Mouse (Mus musculus) forebrain, postnatal 0 days (tissue): ENCODE results near the gene Polr2c. TPM values are rescaled to one million over a fixed set of nuclear protein-coding genes. Genes with fewer than 3 reads are reported as not detected.

ENCODE experiments used
- ATAC-seq: fragments of 200-750 bp; cut with Nextera tagmentation; 2 replicates; pipeline ENCODE4 v1.8.0; 2017; ENCODE audit warnings: mild to moderate bottlenecking, moderate library complexity
- DNase-seq: peaks from one replicate; pipeline ENCODE4 v3.0.0-alpha.2; 2015
- H3K27ac ChIP-seq: fragments of 300-500 bp; sonication (generic); 2 replicates; pipeline ENCODE4 v1.5.1; 2014; ENCODE audit warnings: low read depth, mild to moderate bottlenecking, antibody characterized with exemption, low read length, moderate library complexity, mixed read lengths
- H3K27me3 ChIP-seq: fragments of 300-500 bp; sonication (generic); 2 replicates; pipeline ENCODE4 v1.6.1; 2014; ENCODE audit warnings: mild to moderate bottlenecking, low read length, mixed read lengths; ENCODE audit not compliant: insufficient read depth
- H3K36me3 ChIP-seq: fragments of 300-500 bp; sonication (generic); 2 replicates; pipeline ENCODE4 v1.6.1; 2014; ENCODE audit warnings: mild to moderate bottlenecking, moderate library complexity; ENCODE audit not compliant: insufficient read depth
- H3K4me1 ChIP-seq: fragments of 300-500 bp; sonication (generic); 2 replicates; pipeline ENCODE4 v1.6.1; 2014; ENCODE audit warnings: antibody characterized with exemption; ENCODE audit not compliant: insufficient read depth
- H3K4me2 ChIP-seq: fragments of 300-500 bp; sonication (generic); 2 replicates; pipeline ENCODE4 v1.6.1; 2014; ENCODE audit warnings: low read depth, mild to moderate bottlenecking, moderate library complexity
- H3K4me3 ChIP-seq: fragments of 300-500 bp; sonication (generic); 2 replicates; pipeline ENCODE4 v1.5.1; 2014; ENCODE audit warnings: low read depth, low read length, mixed read lengths
- H3K9ac ChIP-seq: fragments of 300-500 bp; sonication (generic); 2 replicates; pipeline ENCODE4 v1.6.1; 2014; ENCODE audit warnings: mild to moderate bottlenecking
- H3K9me3 ChIP-seq: fragments of 300-500 bp; sonication (generic); 2 replicates; pipeline ENCODE4 v1.6.1; 2016; ENCODE audit warnings: low read length
- CTCF ChIP-seq: sonication (generic); IDR thresholded peaks from 2 replicates; pipeline ENCODE4 v1.5.1; 2016; ENCODE audit warnings: antibody characterized with exemption, control low read depth, low read depth
- WGBS: fragments of 180-500 bp; shearing (Covaris S2); extraction: QIAGEN DNeasy Blood & Tissue Kit; methylation state at CpG from one replicate; pipeline ENCODE4 v1.1.7; 2014; 5-methylcytosine and 5-hydroxymethylcytosine counted together
- polyA plus RNA-seq: library from polyadenylated mRNA; unstranded; fragments of >200 nt; fragmentation: Nextera tagmentation; extraction: Ambion mirVana; gene quantifications from 2 replicates; pipeline ENCODE4 v1.2.1, GENCODE M21; 2015
- total RNA-seq: library from RNA; depleted of rRNA; stranded (reverse); fragments of >200 nt; gene quantifications from 2 replicates; pipeline ENCODE4 v1.2.3, GENCODE M21; 2014

The Polr2c gene
- total and polyA plus RNA-seq, 2 experiments from 2014 or later: 59.5 to 101 TPM

DNA sequence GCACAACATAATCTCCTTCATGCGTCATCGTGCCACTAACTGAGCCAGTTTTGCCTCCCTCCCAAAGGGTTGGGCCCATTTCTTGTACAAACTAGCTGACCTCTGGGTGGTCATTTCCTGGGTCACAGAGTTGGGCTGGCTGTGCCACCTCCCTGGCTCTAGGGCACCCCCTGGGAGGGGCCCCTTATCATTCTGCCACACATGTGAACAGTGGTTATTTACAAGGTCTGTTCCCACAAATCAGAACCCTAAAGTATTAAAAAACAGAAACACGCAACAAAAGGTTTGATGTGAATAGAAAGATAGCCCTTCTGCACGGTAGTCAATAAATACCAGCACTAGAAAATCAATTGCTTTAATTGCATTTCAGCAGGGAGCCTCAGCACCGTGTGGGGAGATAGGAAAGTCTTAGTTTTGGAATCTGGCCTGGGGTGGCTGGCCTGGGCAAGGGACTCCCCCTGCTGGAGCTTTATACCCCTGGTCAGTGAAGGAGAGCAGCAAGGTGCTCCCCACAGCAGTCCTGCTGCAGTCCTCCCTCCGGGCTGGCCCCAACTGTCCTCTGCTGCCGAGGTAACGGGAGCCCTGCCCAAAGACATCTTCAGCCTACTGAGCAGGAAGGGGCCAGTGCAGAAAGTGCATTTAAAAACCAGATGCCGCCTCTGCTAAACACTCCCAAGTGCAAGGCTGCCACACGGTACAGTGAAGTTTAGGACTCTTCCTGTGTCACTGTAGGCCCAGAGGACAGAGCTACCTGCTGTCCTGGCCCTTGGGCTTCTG lies 6.8 kb downstream of the Polr2c start:
- no peak overlapping the region for H3K4me3 ChIP-seq
- H3K9me3 ChIP-seq: no peaks in the 10 kb centered on the region
- no peak overlapping the region for H3K9ac ChIP-seq
- WGBS: 78% methylated on average over 10 of the region's 10 CpGs
- no peak for ATAC-seq
- H3K36me3 ChIP-seq: peaks cover 62% of the 10 kb centered on the region
- peaks cover 8% of the 10 kb centered on the region for H3K4me1 ChIP-seq
- no peaks in the 10 kb centered on the region for H3K27me3 ChIP-seq
- H3K27ac ChIP-seq: no peak overlapping the region
- TF ChIP-seq CTCF: no peak
- DNase-seq: no peak
- no peak overlapping the region for H3K4me2 ChIP-seq

DNA sequence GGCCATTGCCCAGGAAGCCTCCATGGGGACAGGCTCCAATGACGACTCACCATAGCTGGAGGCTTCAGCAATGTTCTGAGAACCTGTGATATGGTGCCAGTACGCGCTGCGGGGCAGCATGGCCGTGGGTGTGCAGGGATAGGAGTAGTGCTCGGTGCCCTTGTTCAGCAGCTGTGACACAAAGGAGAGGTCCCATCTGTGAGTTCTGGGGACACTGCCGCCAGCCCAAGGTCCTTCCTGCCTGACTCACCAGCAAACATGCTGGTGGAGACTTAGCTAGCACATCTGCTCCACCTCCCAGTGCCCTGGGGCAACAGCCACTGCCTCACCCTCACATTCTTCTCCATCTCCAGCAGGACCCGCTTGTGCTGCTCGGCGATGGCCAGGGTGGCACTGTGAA lies 8.0 kb downstream of the Polr2c start:
- DNase-seq (no peak), ATAC-seq (no peak)
- Histone ChIP-seq H3K9ac (no peak overlapping the region), H3K9me3 (no peaks in the 10 kb centered on the region), H3K4me1 (peaks cover 14% of the 10 kb centered on the region), H3K4me3 (no peak overlapping the region), H3K27ac (no peak overlapping the region), H3K27me3 (no peaks in the 10 kb centered on the region), H3K36me3 (peaks cover 57% of the 10 kb centered on the region), H3K4me2 (no peak overlapping the region)
- whole genome bisulfite sequencing: 87% methylated on average over 10 of the region's 10 CpGs
- TF ChIP-seq CTCF: no peak

- ATAC-seq (no peak), DNase-seq (no peak)
- no peak overlapping the region for H3K9ac ChIP-seq
- WGBS: 91% methylated on average over 9 of the region's 9 CpGs
- TF ChIP-seq CTCF: no peak
- no peak overlapping the region for H3K27ac ChIP-seq
- no peaks in the 10 kb centered on the region for H3K9me3 ChIP-seq
- peaks cover 49% of the 10 kb centered on the region for H3K36me3 ChIP-seq
- no peak overlapping the region for H3K4me3 ChIP-seq
- no peaks in the 10 kb centered on the region for H3K27me3 ChIP-seq
- H3K4me2 ChIP-seq: no peak overlapping the region
- peaks cover 17% of the 10 kb centered on the region for H3K4me1 ChIP-seq
Observed at GRCm38 (mm10) chr8:94866921-94867320, 9.7 kb downstream of the Polr2c start.

- Histone ChIP-seq H3K4me2 (peak overlapping the region; percentile 62), H3K4me1 (peaks cover 17% of the 10 kb centered on the region), H3K36me3 (peaks cover 33% of the 10 kb centered on the region), H3K27ac (no peak overlapping the region), H3K9me3 (no peaks in the 10 kb centered on the region), H3K9ac (peak overlapping the region; percentile 63), H3K27me3 (no peaks in the 10 kb centered on the region), H3K4me3 (peak overlapping the region; percentile 63)
- no peak for DNase-seq
- 53% methylated on average over 7 of the region's 7 CpGs for WGBS
- no peak for TF ChIP-seq CTCF
- ATAC-seq: no peak
Observed at GRCm38 (mm10) chr8:94869146-94869545, 11.9 kb downstream of the Polr2c start.

- Histone ChIP-seq H3K9ac (peak overlapping the region; percentile 63), H3K27me3 (no peaks in the 10 kb centered on the region; the same call in 1 of the 2 replicates), H3K9me3 (no peaks in the 10 kb centered on the region), H3K4me1 (peaks cover 24% of the 10 kb centered on the region), H3K36me3 (peaks cover 24% of the 10 kb centered on the region), H3K27ac (peak overlapping the region; percentile 80), H3K4me2 (peak overlapping the region; percentile 62), H3K4me3 (peak overlapping the region; percentile 63)
- ATAC-seq (no peak), DNase-seq (no peak)
- no peak for TF ChIP-seq CTCF
- WGBS: 9% methylated on average over 4 of the region's 4 CpGs
Observed at GRCm38 (mm10) chr8:94870003-94870402, 12.8 kb downstream of the Polr2c start.

DNA sequence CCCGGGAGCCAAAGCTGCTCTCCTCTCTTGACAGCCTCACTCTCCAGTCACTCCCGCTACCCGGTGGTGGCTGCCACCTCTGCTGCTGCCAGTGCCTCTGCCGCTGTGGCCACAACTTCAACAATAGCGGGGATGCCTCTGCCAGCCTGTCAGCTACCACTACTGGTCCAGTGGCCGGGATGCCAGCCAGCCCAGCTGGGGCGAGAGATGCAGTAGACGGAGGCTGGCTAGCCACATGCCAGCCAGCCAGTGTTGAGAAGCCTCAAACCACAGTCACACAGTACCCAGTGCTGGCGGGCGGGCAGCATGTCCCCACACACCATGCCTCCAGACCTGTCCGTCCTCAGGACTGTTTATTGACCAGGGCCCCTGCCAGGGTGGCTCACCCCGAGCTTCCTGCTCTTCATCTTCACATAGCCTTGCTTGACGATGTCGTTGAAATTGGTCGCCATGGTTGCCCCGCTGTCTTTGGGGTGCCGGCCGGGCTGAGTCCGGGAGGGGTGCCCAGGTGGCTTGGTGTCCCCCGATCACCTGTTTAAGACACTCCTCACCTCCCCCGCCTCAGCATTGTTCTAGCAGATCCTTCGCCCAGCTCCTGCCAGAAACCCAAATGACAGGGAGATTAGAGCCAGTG lies 13.3 kb downstream of the Polr2c start:
- DNase-seq (peak; percentile 71), ATAC-seq (peak; percentile 70)
- H3K9me3 ChIP-seq: no peaks in the 10 kb centered on the region
- whole genome bisulfite sequencing: 5% methylated on average over 22 of the region's 22 CpGs
- TF ChIP-seq CTCF: no peak
- H3K9ac ChIP-seq: peak overlapping the region; percentile 63
- peaks cover 19% of the 10 kb centered on the region for H3K36me3 ChIP-seq
- peak overlapping the region; percentile 62 for H3K4me2 ChIP-seq
- H3K4me3 ChIP-seq: peak overlapping the region; percentile 63
- no peaks in the 10 kb centered on the region; the same call in 1 of the 2 replicates for H3K27me3 ChIP-seq
- peak overlapping the region; percentile 80 for H3K27ac ChIP-seq
- peaks cover 28% of the 10 kb centered on the region for H3K4me1 ChIP-seq
